Mouse (Mus musculus): ENCODE results near the gene Ick.
"Not testable (repeated sequence)": the region's sequence is repeated elsewhere in the genome, so short reads cannot be mapped to it uniquely, and the experiment has no call there.

Gene Ick

GRCm38 (mm10) chr9:78154211-78154977 lies 45.4 kb downstream of the Ick start:
- no peak for DNase-seq

GRCm38 (mm10) chr9:78157221-78157620 lies 48.2 kb downstream of the Ick start:
- DNase-seq, result no peak

GRCm38 (mm10) chr9:78163291-78163690 lies 54.3 kb downstream of the Ick start:
- no peak for DNase-seq

- no peak for DNase-seq
Observed at GRCm38 (mm10) chr9:78164741-78165140, 55.7 kb downstream of the Ick start.

- no peak for DNase-seq
Observed at GRCm38 (mm10) chr9:78165454-78165853, 56.5 kb downstream of the Ick start.

- DNase-seq, result no peak
Observed at GRCm38 (mm10) chr9:78166694-78167452, 57.9 kb downstream of the Ick start.

GRCm38 (mm10) chr9:78167453-78167969 lies 58.5 kb downstream of the Ick start:
- no peak for DNase-seq

GRCm38 (mm10) chr9:78168864-78169263 lies 59.9 kb downstream of the Ick start:
- DNase-seq, result no peak

- no peak for DNase-seq
Observed at GRCm38 (mm10) chr9:78174016-78174415, 65.0 kb downstream of the Ick start.

GRCm38 (mm10) chr9:78174925-78175276 lies 65.9 kb downstream of the Ick start:
- DNase-seq, result not testable (repeated sequence)

GRCm38 (mm10) chr9:78175277-78176200 lies 66.5 kb downstream of the Ick start:
- DNase-seq, result peak; percentile 97

GRCm38 (mm10) chr9:78176201-78176727 lies 67.3 kb downstream of the Ick start:
- DNase-seq, result peak; percentile 47

GRCm38 (mm10) chr9:78176831-78177230 lies 67.8 kb downstream of the Ick start:
- no peak for DNase-seq

GRCm38 (mm10) chr9:78178197-78178596 lies 69.2 kb downstream of the Ick start:
- DNase-seq, result no peak

- no peak for DNase-seq
Observed at GRCm38 (mm10) chr9:78179071-78179470, 70.1 kb downstream of the Ick start.

- not testable (repeated sequence) for DNase-seq
Observed at GRCm38 (mm10) chr9:78182474-78182873, 73.5 kb downstream of the Ick start, which contains the start of gene Gsta4. Gsta4 (plus strand) TSS chr9:78182774.

GRCm38 (mm10) chr9:78185686-78186085 lies 76.7 kb downstream of the Ick start:
- no peak for DNase-seq

GRCm38 (mm10) chr9:78188910-78189309 lies 79.9 kb downstream of the Ick start:
- no peak for DNase-seq

GRCm38 (mm10) chr9:78190651-78191634 lies 82.0 kb downstream of the Ick start:
- DNase-seq, result no peak

- no peak for DNase-seq
Observed at GRCm38 (mm10) chr9:78191736-78192135, 82.7 kb downstream of the Ick start.

- no peak for DNase-seq
Observed at GRCm38 (mm10) chr9:78193902-78194597, 85.1 kb downstream of the Ick start.

Data from cerebellum, adult 11 months (tissue).